Mouse (Mus musculus) lung, adult 2 months (tissue): ENCODE results near the gene Tnp1.

ENCODE experiments used
- CTCF ChIP-seq: fragments of 200-500 bp; IDR thresholded peaks from 2 replicates; pipeline ENCODE4 v1.5.1; 2011; ENCODE audit warnings: mild to moderate bottlenecking, low read length, control low read depth; ENCODE audit not compliant: insufficient read depth
- POLR2A ChIP-seq: fragments of 200-500 bp; IDR thresholded peaks from 2 replicates; pipeline ENCODE4 v1.6.1; 2011; ENCODE audit warnings: low read depth, mild to moderate bottlenecking, control low read depth, low read length, borderline replicate concordance; ENCODE audit errors: extremely low read depth

- TF ChIP-seq POLR2A (no peak), CTCF (no peak)
Observed at GRCm38 (mm10) chr1:72994751-72995528, 20.8 kb downstream of the Tnp1 start.
